Mouse (Mus musculus): ENCODE measurements around the gene Pitpnb. TPM values are rescaled to one million over a fixed set of nuclear protein-coding genes. Genes with fewer than 3 reads are reported as not detected.

Pitpnb gene
- polyA plus RNA-seq, 1 experiment from 2014 or later = 53.8 TPM

DNA sequence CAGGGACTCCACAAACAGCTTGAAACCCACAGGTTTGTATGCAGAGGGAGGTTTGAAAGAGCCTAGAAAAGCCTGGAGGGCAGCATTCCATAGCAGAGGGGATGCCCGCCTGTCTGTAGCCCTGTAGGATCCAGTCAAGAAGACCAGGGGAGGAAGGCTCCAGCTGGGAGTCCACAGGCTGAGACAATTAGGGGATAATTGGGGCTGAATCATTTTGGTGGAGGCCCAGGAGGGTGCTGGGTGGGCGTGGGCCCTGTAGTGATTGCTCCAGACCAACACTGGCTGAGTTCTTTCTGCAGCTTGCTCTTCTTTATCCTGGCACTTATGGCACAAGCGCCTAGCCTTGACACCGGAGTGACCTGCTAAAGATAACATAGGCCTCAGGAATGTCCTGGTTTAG, 67.9 kb downstream of the Pitpnb start:
- H3K27ac ChIP-seq = no peak overlapping the region
- WGBS (ENCODE audit: missing documents) = 91% methylated on average over 4 of the region's 4 CpGs

DNA sequence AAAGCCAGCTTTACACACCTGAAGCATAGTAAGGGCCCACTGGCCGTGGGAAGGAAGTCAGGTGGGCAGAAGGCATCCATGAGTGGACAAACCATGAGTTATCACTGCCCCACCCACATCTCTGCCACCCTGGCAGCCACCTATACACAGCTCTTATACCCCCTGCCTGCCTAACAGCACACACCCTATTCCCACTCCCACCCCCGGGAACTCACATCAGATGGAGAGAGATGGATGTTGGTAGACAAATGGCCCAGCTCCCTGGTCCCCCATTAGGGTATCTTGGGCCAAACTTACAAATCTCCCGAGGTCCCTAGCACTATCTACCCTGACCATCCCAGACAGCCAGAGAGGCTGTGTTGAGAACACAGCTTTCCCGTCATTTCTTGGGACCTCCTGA, 68.7 kb downstream of the Pitpnb start:
- WGBS (ENCODE audit: missing documents) = 88% methylated on average over 4 of the region's 4 CpGs

More for the DNA sequence above, 67.9 kb downstream of the Pitpnb start:
- Histone ChIP-seq H3K4me3 (ENCODE audit: inconsistent target) (no peak overlapping the region), H3K36me3 (ENCODE audit: inconsistent target) (no peaks in the 10 kb centered on the region), H3K79me2 (ENCODE audit: inconsistent target) (no peaks in the 10 kb centered on the region)

DNA sequence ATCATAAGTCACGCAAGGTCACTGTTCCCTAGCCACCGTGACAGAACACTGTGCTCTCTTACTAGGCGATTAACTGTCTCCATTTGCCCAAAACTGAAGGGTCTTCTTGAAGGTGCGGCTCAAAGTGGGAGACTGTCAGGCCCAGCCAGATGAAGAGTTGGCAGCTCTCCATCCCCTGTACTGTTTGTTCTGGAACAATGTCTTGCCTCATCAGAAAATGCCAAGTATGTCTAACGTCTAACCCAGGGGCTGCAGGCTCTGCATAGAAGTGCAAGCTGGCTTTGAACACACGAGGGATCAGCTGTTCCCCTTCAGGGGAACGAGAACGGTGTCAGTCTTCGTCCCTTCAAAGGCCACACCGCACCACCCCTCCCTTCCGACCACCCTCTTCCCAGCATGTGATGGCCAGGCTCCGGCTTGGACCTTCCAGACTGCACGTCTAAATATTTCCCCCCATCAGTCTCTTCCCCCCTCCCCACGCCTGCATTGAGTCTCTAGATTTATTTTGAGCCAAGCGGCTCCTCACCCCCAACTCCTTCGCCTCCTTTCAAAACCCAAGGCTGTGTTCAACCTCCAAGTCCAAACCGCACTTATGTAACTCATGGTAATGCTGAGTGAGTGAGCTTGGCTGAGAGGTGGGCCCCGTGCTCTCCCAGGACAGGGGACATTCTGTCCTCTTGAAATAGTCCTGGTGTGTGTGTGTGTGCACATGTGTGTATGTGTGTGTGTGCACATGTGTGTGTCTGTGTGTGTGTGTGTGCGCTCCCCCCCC, 71.5 kb downstream of the Pitpnb start:
- H3K27ac ChIP-seq = no peak overlapping the region
- WGBS (ENCODE audit: missing documents) = 81% methylated on average over 19 of the region's 19 CpGs
- no peaks in the 10 kb centered on the region for H3K36me3 ChIP-seq (ENCODE audit: inconsistent target)
- no peak overlapping the region for H3K4me3 ChIP-seq (ENCODE audit: inconsistent target)
- no peaks in the 10 kb centered on the region for H3K79me2 ChIP-seq (ENCODE audit: inconsistent target)

More for the DNA sequence above, 68.7 kb downstream of the Pitpnb start:
- H3K27ac ChIP-seq = no peak overlapping the region
- no peak overlapping the region for H3K4me3 ChIP-seq (ENCODE audit: inconsistent target)
- H3K79me2 ChIP-seq (ENCODE audit: inconsistent target) = no peaks in the 10 kb centered on the region
- H3K36me3 ChIP-seq (ENCODE audit: inconsistent target) = no peaks in the 10 kb centered on the region

DNA sequence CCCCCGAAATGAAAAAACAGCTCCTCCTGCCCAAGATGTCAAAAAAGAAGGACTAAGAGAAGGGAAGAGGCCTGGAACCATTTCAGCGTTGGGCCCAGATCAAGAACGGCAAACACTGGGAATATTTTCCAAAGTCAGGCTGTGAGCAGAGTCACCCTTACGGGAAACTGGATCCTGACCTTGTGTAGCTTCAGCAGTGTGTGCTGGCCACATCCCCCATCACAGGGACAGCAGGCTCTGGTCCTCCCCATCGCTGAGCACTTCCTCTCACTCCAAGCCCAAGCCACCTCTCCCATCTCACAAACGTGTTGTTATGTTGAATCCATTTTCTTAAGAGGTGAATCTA, 72.1 kb downstream of the Pitpnb start:
- Histone ChIP-seq H3K27ac (no peak overlapping the region), H3K4me3 (ENCODE audit: inconsistent target) (no peak overlapping the region), H3K36me3 (ENCODE audit: inconsistent target) (no peaks in the 10 kb centered on the region), H3K79me2 (ENCODE audit: inconsistent target) (no peaks in the 10 kb centered on the region)
- 92% methylated on average over 6 of the region's 6 CpGs for WGBS (ENCODE audit: missing documents)

DNA sequence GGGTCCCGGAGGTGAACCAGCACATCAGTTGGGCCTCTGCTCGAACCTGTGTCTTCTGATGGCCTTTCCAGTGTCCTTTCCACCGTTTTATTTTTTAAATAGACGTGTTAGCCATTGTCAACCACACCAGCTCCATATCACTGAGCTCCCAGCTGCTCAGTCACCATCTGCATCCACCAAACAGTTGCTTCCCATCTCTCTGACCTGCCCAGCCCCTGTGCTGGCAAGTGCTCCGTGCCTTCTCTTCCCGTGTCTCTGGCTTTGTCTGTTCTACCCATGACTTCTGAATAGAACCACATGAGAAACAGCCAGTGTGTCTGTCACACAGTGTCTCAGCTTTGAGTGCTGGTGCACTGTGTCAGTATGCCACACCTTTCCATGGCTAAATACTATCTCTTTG, 74.2 kb downstream of the Pitpnb start:
- WGBS (ENCODE audit: missing documents) = 90% methylated on average over 6 of the region's 6 CpGs
- H3K79me2 ChIP-seq (ENCODE audit: inconsistent target) = no peaks in the 10 kb centered on the region
- H3K4me3 ChIP-seq (ENCODE audit: inconsistent target) = no peak overlapping the region
- no peaks in the 10 kb centered on the region for H3K36me3 ChIP-seq (ENCODE audit: inconsistent target)
- H3K27ac ChIP-seq = no peak overlapping the region

DNA sequence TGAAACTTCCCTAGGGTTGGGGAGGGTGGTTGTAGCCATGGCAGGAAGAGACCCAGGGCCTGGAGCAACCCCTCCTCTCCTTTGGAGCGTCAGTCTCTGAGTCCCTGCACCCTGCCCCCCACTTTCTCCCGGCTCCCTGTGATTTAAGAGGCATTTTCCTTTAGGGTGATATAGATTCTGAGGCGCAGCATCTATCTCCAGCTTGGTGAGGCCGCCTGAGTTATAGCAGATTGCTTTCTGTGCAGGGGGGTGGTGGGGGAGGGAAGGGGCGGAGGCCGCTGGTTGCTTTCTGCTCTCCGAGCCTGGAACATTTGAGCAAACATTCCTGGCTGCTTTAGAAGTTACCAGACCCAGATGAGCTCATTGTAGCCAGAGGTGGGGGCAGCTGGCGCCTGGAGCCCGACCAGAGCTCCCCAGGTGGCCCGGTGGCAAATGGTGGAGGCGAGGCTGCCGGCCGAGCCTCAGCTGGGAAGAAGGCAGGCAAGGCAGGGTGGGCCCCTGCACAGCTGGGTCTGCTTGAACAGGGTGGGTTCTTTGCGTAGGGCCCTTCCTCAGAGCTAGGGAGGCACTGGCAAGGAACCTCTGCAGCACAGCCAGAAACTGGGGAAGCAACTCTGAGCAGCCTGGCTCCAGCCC, 78.0 kb downstream of the Pitpnb start:
- no peaks in the 10 kb centered on the region for H3K36me3 ChIP-seq (ENCODE audit: inconsistent target)
- no peaks in the 10 kb centered on the region for H3K79me2 ChIP-seq (ENCODE audit: inconsistent target)
- no peak overlapping the region for H3K4me3 ChIP-seq (ENCODE audit: inconsistent target)
- no peak overlapping the region for H3K27ac ChIP-seq
- WGBS (ENCODE audit: missing documents) = 88% methylated on average over 12 of the region's 14 CpGs

DNA sequence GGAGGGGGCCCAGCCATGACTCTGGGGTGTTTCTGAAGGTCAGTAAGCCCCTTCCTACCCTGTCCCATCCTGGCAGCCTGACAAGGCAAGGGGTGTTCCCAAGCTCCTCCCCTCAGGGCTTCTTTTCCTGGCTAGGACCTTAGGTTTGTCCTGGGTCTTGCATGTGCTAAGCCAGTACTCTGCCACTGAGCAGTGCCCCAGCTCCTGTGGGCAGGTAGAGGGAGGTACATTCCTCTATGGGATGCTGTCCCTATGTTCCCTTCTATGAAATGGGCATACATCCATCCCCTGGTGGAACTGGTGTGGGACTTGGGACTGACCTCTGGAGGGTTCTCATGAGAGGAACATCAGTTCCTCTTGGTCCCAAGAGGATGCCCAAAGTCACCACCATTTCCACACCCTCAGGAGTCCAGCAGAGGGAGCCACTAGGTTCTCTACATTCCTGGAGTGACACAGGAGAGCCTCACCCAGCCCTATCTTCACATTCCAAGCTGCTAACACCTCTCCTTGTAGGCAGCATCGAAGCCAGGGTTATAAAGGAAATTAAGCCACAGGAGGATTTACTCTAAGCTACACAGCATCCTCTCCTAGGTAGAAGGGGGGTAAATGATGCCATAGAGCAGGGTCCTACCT, 79.0 kb downstream of the Pitpnb start:
- Histone ChIP-seq H3K4me3 (ENCODE audit: inconsistent target) (no peak overlapping the region), H3K79me2 (ENCODE audit: inconsistent target) (no peaks in the 10 kb centered on the region), H3K27ac (no peak overlapping the region), H3K36me3 (ENCODE audit: inconsistent target) (no peaks in the 10 kb centered on the region)
- WGBS (ENCODE audit: missing documents) = 0% methylated on average over 1 of the region's 1 CpGs

DNA sequence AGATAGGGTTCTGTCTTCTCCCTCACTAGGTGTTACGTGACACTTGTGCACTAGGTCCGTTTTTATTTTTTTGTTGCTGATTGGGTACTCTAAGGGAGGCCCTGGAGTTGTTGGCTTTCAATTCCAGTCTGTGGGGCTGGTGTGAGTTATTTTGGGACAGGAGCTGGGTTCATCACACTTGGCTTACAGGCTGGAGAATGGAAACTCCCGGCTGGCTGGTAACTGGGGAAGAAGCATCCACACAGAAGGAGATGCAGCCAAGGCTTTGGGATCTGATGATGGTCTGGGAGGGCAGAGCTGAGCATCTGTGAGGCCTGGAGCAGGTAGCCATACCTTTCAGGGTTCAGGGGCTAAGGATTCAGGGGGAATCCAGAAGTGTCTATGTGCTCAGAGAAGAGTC, 80.1 kb downstream of the Pitpnb start:
- Histone ChIP-seq H3K4me3 (ENCODE audit: inconsistent target) (no peak overlapping the region), H3K36me3 (ENCODE audit: inconsistent target) (no peaks in the 10 kb centered on the region), H3K27ac (no peak overlapping the region), H3K79me2 (ENCODE audit: inconsistent target) (no peaks in the 10 kb centered on the region)
- WGBS (ENCODE audit: missing documents) = 90% methylated on average over 3 of the region's 3 CpGs

DNA sequence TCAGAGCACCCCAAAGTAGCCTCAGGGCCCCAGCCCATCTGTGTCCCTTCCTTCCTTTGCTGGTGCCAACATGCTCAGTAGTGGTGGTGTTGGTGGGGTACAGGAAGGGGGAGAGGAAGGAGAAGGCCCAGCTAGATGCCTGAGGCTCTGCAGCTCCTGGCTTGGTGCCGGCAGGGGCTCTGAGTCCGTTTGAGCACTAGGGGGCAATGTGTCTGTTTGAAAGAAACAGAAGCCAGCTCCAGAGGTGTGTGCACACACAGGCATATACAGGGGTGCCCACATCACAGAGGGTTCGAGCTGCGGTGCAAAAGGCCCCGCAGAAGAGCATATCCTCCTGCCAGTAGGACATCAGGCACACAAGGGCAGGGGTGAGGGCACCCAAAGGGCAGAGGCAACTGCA, 83.6 kb downstream of the Pitpnb start:
- H3K79me2 ChIP-seq (ENCODE audit: inconsistent target) = no peaks in the 10 kb centered on the region
- no peaks in the 10 kb centered on the region for H3K36me3 ChIP-seq (ENCODE audit: inconsistent target)
- WGBS (ENCODE audit: missing documents) = 3% methylated on average over 5 of the region's 5 CpGs
- no peak overlapping the region for H3K4me3 ChIP-seq (ENCODE audit: inconsistent target)
- H3K27ac ChIP-seq = no peak overlapping the region

DNA sequence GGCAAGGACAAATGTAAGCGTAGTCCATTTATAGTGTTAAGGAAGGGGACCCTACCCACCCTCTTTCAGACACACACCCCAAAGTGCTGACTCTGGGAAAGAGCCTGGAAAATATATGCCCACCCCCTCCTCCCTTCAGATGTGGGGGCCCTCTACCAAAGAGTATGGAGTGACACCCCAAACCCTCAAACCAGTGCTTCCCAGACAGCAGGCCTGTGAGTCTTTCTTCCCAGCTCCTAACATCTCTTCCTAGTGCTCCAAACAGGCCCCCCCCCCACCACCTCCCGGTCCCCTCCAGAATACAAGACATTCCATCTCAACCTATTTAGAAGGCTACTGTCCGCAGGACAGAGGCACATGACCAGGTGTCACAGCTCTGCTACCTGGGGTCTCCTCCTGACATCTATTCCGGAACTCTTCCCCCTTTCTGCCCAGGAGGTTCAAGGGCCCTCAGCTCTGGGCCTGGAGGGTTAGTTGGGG, 84.2 kb downstream of the Pitpnb start:
- H3K4me3 ChIP-seq (ENCODE audit: inconsistent target) = no peak overlapping the region
- 86% methylated on average over 4 of the region's 4 CpGs for WGBS (ENCODE audit: missing documents)
- H3K79me2 ChIP-seq (ENCODE audit: inconsistent target) = no peaks in the 10 kb centered on the region
- H3K27ac ChIP-seq = no peak overlapping the region
- no peaks in the 10 kb centered on the region for H3K36me3 ChIP-seq (ENCODE audit: inconsistent target)

DNA sequence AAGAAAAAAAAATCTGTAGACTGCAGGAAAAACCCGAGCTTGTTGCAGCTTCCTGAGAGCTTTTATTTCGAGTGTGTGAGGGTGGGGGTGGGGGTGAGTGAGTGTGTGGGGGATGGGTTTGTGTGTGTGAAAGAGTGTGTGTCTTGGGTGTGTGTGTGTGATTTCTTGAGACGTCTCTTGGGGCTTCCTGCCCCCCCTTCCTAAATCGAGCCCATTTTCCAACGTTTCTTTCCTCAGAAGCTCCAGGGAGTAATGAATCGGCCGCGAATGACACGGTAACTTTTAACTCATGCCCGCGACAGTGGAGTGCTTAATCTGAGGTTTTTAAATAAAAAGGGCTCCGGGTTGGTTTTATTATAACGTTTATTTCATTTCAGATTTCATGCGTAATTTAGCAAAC, 85.0 kb downstream of the Pitpnb start:
- no peak overlapping the region for H3K4me3 ChIP-seq (ENCODE audit: inconsistent target)
- no peaks in the 10 kb centered on the region for H3K79me2 ChIP-seq (ENCODE audit: inconsistent target)
- WGBS (ENCODE audit: missing documents) = under 1% methylated on average over 14 of the region's 14 CpGs
- H3K27ac ChIP-seq = no peak overlapping the region
- no peaks in the 10 kb centered on the region for H3K36me3 ChIP-seq (ENCODE audit: inconsistent target)

DNA sequence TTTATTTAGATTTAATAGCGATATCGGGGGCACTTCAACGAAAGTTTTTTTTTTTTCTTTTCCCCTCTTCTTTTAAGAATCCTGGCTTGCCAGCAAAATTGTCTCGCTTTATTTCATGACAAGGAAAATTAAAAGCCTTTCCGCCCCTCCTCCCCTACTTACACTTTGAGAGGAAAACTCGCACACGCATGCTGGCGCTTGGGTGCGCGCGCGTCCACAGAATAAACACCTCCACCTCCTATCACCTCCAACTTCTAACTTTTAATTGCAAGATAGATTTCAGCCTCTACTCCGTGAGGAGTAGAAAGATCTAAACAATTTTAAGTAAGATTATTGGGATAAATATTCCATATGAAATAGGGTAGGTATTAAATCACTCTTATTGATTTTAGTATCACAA, 85.5 kb downstream of the Pitpnb start:
- no peak overlapping the region for H3K27ac ChIP-seq
- 0% methylated on average over 13 of the region's 13 CpGs for WGBS (ENCODE audit: missing documents)
- no peaks in the 10 kb centered on the region for H3K36me3 ChIP-seq (ENCODE audit: inconsistent target)
- no peak overlapping the region for H3K4me3 ChIP-seq (ENCODE audit: inconsistent target)
- H3K79me2 ChIP-seq (ENCODE audit: inconsistent target) = no peaks in the 10 kb centered on the region

DNA sequence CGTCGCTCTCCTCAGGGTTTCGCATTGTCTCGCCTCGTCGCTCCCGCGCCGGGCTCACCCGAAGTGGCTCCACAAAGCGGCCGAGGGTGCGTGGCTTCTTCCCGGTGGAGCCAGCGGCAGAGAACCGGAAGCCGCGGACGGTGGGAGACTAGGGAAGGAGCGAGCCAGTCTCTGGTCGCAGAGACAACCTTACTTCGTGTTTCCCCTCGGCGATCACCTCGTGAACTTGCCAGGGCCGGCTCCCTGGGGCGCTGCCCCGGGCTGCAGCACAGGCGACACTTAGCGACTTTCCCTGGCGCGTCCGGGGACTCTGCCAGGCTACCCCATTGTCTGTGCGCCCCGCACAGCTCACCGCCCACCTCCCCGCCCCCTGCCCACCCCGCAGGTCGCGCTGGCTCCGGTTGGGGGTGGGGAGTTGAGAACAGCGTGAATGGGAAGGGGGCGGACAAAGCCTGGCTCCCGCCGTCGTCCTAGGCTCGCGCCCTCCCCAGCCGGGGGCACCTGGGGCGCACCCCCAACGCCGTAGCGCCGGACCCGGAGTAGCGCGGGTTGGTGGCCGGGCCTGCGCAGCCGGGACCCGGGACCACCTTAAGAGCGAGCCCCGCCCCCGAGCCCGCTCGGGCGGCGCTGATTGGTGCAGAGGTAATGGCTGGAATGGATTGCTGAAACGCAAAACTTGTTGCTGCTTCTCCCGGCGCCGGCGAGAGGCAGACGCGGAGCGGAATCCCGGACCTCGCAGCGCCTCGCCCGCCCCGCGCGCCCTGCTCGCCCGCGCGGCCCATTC, 86.2 kb downstream of the Pitpnb start, which contains the start of gene Mn1:
TSS of gene Mn1 (plus strand) at position 772 of the 784 bp plus-strand sequence.
- WGBS (ENCODE audit: missing documents) = under 1% methylated on average over 81 of the region's 88 CpGs
- Histone ChIP-seq H3K79me2 (ENCODE audit: inconsistent target) (no peaks in the 10 kb centered on the region), H3K4me3 (ENCODE audit: inconsistent target) (no peak within 1 kb of the TSS), H3K36me3 (ENCODE audit: inconsistent target) (no peaks in the 10 kb centered on the region), H3K27ac (no peak within 1 kb of the TSS)

DNA sequence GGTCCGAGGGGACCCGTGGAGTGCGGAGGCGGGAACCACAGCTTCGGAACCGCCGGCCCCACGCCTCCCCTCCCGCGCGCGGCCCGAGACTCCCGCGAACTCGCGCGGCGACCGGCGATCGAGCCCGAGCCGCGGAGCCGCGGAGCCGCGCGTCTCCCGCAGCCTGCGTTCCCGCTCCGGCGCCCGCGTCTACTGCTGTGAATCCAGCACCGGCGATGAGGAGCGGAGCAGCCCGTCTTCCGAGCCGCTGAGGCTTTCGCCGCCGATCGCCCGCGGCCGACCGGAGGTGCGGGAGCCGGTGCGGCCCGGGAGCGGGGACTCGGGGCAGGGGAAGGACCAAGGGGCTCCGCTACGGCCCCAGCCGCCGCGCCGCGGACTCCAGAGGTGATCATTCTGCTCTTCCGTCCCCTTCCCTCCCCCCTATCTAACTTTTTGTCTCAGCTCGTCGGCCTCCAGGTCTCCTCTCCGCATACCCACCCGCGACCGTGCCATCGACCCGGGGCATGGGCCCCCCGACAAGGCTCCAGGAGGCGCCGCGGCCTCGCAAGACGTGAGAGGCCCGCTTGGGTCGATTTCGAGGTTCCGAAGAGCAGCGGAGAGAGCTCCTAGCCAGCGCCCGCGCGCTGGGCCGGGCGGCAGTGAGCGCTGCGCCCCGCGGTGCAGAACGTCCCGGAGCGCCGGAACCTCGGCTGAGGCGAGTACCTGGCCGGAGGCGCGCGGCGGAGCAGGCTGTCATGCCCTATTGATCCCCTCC, 87.0 kb downstream of the Pitpnb start:
- Histone ChIP-seq H3K27ac (no peak overlapping the region), H3K79me2 (ENCODE audit: inconsistent target) (no peaks in the 10 kb centered on the region), H3K36me3 (ENCODE audit: inconsistent target) (no peaks in the 10 kb centered on the region), H3K4me3 (ENCODE audit: inconsistent target) (no peak overlapping the region)
- WGBS (ENCODE audit: missing documents) = under 1% methylated on average over 83 of the region's 105 CpGs

All from macrophage (primary cell).